Mouse (Mus musculus) thymus, postnatal 25 days (tissue): ENCODE results near the gene Atg101.

Experiments
- DNase-seq: peaks from one replicate; pipeline ENCODE4 v3.0.0; 2022

The Atg101 gene

GRCm38 (mm10) chr15:101255842-101256462 is 28.1 kb upstream of the Atg101 start:
- DNase-seq = no peak

GRCm38 (mm10) chr15:101256463-101257206 is 27.4 kb upstream of the Atg101 start:
- no peak for DNase-seq

GRCm38 (mm10) chr15:101258420-101258819 is 25.7 kb upstream of the Atg101 start:
- DNase-seq = peak; percentile 88

DNA sequence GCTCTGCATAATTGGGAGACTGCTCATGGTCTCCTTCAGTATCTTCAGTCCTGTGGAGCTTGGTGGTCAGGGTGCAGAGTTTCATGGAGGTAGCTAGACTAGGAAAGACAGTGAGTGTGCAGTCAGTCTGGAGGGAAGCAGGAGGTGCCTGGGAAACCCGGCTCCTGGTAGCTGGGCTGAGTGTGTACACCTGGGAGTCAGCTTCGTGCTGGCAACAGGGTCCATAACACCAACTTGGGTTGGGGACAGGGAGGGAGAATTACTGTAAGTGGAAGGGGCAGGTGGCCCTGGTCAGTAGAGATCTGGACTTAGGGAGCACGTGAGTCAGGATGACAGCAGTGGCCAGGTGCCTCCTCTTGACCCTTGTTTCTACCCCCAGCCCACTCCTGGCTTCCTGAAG is 24.1 kb upstream of the Atg101 start:
- no peak for DNase-seq

DNA sequence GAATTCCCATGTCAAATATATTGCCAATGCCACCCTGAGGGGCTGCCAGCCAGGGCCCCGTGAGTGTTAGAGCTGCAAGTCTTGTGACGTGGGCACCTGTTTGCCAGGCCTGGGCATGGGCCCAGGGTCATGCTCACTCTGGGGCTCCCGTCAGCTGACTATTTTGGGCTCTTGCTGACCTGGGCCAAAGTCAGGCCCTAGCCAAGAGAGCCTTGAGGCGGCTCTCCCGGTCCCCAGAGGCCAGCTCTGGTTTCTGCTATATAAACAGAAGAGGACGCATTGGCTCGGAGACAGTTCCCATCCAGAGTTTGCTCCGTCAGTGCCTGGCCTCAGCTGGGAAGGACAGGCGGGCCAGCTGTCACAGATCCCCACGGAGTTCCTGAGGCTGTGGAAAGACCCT is 23.7 kb upstream of the Atg101 start:
- no peak for DNase-seq

GRCm38 (mm10) chr15:101260874-101261622 is 23.0 kb upstream of the Atg101 start:
- peak; percentile 39 for DNase-seq

DNA sequence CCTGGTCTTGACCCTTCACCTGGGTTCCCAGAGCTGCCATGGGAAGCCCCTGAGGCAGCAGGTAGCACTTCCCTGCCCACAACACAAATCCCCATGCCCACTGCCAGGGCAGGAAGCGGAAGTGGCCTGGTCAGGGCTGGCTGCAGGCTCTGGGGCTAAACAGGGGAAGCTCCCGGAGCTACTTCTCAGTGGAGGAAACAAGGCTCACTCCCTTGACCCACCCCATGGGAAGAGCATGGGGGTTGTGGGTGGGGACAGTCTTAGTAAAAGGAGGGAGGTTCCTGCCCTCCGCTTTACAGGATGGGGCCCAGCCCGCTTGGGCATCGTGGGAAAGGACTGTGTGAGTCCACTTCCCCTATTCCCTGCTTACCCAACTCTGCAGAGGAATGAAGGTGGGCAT is 21.6 kb upstream of the Atg101 start:
- DNase-seq = no peak

DNA sequence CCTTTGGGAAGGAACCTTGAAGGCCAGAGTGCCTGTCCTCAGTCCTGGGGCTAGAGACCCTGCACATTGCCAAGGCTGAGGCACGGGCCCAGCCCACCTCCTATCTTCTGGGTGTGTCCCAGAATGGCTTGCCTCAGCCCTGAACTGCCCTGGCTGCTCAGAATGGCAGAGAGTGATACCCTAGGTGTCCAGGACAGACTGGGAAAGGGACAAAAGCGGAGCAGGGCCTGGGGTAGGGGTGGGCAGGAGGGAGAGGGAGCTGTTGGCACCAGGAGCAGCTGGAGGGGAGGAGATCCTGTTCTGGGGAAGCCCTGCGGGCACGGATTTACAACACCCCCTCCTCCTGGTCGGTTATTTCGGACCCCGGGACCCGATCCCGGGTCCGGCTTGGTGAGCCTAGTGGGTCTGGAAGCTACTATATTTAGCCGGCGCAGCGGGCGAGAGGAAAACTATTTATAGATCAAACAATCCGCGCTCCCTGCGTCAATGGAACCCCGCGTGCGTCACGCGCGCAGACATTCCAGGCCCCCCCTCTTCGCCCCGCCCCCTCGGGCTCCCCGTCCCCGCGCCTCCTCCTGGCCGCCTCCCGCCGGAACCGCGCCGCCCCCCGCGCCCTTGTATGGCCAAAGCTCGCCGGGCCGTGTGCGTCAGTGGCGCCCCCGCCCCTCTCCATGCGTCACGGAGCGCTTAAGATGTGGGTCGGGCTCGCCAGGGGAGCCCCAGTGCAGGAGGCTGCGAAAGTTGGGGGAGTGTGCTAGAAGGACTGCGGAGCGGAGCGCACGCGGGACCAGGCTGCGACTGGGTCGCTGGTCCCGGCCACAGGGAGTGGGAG is 17.7 kb upstream of the Atg101 start:
- DNase-seq = peak; percentile 88

- peak; percentile 53 for DNase-seq
Observed at GRCm38 (mm10) chr15:101267053-101268032, 16.7 kb upstream of the Atg101 start.

DNA sequence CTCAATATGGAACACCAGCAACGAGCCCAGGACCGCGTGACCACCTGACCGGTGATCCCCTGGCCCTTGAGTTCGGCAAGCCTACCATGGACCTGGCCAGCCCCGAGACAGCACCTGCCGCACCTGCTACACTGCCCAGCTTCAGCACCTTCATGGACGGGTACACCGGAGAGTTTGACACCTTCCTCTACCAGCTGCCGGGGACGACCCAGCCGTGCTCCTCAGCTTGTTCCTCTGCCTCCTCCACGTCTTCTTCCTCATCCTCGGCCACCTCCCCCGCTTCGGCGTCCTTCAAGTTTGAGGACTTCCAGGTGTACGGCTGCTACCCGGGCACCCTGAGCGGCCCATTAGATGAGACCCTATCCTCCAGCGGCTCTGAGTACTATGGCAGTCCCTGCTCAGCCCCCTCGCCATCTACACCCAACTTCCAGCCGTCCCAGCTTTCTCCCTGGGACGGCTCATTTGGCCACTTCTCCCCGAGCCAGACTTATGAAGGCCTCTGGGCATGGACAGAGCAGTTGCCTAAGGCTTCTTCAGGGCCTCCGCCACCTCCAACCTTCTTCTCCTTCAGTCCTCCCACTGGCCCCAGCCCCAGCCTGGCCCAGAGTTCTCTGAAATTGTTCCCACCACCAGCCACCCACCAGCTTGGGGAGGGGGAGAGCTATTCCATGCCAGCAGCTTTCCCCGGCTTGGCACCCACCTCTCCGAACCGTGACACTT is 13.8 kb upstream of the Atg101 start:
- DNase-seq = no peak

GRCm38 (mm10) chr15:101271107-101271506 is 13.0 kb upstream of the Atg101 start:
- DNase-seq = no peak

DNA sequence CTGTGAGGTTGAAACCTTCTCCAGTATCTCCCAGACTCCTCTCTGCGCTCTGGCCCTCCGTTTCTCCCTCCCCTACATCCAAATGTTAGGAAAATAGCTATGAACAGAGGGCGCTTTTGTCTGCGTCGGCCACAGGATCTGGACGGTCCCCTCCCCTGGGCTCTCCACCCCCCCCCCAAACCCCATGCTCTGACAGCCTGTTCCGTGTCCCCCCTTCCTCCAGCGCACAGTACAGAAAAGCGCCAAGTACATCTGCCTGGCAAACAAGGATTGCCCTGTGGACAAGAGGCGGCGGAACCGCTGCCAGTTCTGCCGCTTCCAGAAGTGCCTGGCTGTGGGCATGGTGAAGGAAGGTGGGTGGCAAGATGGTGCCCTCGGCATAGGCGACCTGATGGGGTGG is 12.6 kb upstream of the Atg101 start:
- DNase-seq = no peak

GRCm38 (mm10) chr15:101274380-101274779 is 9.7 kb upstream of the Atg101 start:
- DNase-seq = no peak

DNA sequence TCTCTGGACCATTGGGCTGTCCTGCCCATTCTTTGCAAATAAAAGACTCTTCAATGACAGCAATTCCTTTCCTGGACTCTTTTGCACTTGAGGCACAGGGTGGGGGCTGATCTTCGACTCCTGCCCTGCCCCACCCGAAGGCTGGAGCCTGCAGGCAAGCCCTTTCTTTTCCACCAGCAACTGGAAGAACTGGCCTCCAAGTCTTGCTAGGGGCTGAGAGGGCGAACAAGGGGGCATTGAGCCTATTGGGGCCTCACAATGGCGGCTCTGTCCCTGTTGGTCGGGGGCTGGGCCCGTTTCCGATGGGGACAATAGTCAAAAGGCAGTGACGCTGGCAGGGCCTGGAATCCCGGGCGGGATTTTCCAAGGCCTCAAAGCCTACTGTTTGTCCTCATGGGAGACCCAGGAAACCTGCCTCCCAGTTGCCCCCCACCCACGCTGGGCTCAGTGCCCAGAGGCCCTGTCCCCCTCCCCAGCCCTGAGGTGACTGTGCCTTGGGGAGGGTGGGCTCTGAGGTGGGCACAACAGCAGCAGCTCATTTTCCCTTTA is 6.6 kb upstream of the Atg101 start:
- no peak for DNase-seq

DNA sequence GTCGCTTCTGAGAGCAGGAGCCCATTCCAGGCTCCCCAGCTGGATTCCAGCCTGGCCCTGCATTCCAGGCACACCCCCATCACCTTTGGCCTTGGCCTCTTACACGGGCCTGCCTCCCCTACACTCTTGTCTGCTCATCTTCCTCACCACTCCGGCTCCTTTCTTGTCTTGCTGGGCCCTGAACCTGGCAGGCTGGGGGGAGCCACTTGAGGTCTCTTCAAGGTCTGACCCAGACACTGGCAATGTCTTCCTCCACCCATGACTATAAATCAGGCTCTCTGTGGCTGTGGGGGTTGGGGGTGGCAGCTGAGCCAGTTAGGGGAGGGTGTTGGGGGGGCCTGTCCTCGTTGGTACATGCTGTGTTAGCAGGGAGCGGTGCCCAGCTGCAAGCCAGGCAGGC is 5.5 kb upstream of the Atg101 start:
- DNase-seq = no peak

DNA sequence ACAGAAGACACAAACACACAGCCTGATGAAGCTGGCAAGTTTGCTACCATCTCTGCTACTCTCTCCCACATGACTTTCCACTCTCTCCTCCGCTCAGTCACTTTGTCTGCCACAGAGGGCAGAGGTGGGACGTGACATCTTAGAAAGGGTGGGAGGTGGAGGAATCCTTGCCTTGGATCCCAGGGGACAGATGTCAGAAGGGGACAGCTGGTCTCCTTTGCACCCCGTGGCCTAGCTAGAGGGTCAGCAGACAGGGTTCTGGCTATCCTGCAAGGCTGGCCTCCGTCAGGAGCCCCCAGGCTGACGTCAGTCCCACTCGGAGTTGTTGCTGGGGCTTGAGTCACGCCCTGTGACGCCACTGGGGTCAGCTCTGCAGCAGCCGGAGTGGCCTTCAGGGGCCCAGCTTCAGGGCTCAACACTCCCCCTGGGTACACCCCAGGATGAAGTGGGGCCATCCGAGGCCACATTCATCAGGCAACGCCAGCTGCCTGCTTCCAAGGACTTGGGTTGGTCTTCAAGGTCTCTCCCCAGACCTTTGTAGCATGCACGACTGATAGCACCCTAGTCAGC is 4.6 kb upstream of the Atg101 start:
- DNase-seq = no peak

DNA sequence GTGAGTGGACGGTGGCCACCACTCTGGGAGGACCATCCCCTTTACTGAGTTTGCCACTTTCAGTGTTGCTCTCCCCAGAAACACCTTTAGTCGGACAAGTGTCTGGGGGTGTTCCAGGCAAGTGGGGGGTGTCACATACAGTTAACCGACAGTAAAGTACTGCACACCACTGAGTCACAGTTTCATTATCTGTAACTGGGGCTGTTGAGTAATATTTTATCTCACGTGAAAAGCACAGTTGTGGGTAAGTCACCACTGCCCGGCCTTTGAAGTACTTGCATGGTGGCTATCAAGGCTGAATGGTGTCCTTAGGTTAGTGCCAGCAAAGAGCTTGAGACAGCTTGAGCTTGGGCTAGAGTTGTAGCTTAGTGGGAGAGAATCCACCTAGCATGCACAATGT is 1.6 kb upstream of the Atg101 start:
- no peak for DNase-seq

DNA sequence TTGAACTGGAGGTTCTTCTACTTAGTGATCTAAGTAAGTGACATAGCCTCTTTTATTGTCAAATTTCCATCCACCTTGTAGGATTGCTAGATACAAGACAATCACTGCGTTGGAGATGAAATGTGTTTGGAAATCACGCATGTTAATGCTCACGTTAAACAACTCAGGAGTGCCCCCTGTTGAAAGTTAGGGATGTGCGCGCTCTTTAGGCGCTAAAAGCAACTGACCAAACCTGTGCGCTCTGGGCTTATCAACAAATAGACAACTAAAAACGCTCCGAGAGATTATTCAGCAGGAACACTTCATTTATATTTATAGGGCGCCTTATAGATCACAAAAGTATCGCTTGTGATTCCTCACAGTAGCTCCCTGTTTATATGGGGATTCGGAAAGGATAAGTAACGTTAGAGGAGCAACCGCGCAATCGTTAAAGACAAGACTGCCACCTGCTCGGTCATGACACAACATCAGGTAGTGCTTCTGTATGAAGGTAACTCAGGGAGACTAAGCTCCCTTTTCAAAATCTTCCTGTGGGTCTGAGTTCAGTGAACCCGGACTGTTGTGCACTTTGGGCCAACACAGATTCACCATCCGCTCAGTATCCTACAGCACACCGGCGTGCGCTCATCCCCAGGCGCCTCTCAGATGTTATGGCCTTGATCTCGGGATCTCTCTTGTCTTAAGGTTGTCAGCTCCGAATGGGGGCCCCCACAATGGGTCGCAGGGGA is 725 bp upstream of the Atg101 start:
- peak; percentile 66 for DNase-seq

- no peak for DNase-seq
Observed at GRCm38 (mm10) chr15:101286129-101286770, 2.2 kb downstream of the Atg101 start.
